Mouse (Mus musculus) small intestine, adult 2 months (tissue): ENCODE measurements around the gene Cadps2.

Source experiments
- CTCF ChIP-seq: fragments of 200-500 bp; IDR thresholded peaks from 2 replicates; pipeline ENCODE4 v1.5.1; 2012; ENCODE audit warnings: low read depth, mild to moderate bottlenecking, control low read depth, inconsistent platforms, low read length, moderate library complexity, mixed read lengths; ENCODE audit not compliant: insufficient replicate concordance, insufficient read length; ENCODE audit errors: extremely low read depth
- POLR2A ChIP-seq: fragments of 200-500 bp; IDR thresholded peaks from 2 replicates; pipeline ENCODE4 v1.6.1; 2012; ENCODE audit warnings: low read depth, mild to moderate bottlenecking, control low read depth, inconsistent platforms, low read length, moderate library complexity

DNA sequence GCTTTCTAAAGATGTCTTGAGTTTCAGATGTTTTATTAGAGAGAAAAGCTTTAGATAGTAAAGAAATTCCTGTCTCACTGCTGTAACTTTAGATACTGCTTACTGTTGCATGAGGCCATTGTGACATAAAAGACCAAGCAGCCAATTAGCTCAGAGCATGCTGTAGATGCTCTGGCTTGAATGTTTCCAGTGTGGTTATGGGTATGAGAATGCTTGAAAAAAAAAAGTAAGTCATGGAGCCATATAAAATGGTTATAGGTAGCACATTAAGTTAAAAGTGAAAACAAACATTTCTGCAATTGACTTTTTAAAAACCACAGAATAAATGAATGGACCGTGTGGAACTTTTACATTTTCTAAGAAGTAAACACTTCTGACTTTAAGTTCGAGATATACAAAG, 189.0 kb downstream of the Cadps2 start, which contains the start of gene Rnf133:
- TF ChIP-seq CTCF (no peak), POLR2A (no peak)
